Mouse (Mus musculus) forebrain, embryonic 11.5 days (tissue): ENCODE measurements around the gene Zxdc. TPM values are rescaled to one million over a fixed set of nuclear protein-coding genes. Genes with fewer than 3 reads are reported as not detected.

Experiments
- ATAC-seq: fragments of 200-750 bp; cut with Nextera tagmentation; replicated peaks from 2 replicates; pipeline ENCODE4 v1.8.0; 2017; ENCODE audit warnings: moderate TSS enrichment; ENCODE audit not compliant: low FRiP score
- DNase-seq: peaks from one replicate; pipeline ENCODE4 v3.0.0-alpha.2; 2017; ENCODE audit warnings: low spot score
- H3K27ac ChIP-seq: fragments of 300-500 bp; sonication (generic); 2 replicates; pipeline ENCODE4 v1.5.1; 2014; ENCODE audit warnings: low read depth, low read length
- H3K27me3 ChIP-seq: fragments of 300-500 bp; sonication (generic); 2 replicates; pipeline ENCODE4 v1.6.1; 2014; ENCODE audit warnings: mild to moderate bottlenecking, low read length, mixed read lengths; ENCODE audit not compliant: control insufficient read depth, insufficient read depth
- H3K36me3 ChIP-seq: fragments of 300-500 bp; sonication (generic); 2 replicates; pipeline ENCODE4 v1.6.1; 2014; ENCODE audit warnings: mild to moderate bottlenecking, low read length, moderate library complexity, mixed read lengths; ENCODE audit not compliant: control insufficient read depth, insufficient read depth
- H3K4me1 ChIP-seq: fragments of 300-500 bp; sonication (generic); replicated peaks from 2 replicates; pipeline ENCODE4 v1.6.1; 2014; ENCODE audit warnings: low read length, mixed read lengths; ENCODE audit not compliant: control insufficient read depth, insufficient read depth
- H3K4me2 ChIP-seq: fragments of 300-500 bp; sonication (generic); 2 replicates; pipeline ENCODE4 v1.6.1; 2014; ENCODE audit warnings: low read depth, mild to moderate bottlenecking, low read length, moderate library complexity, mixed read lengths; ENCODE audit not compliant: severe bottlenecking
- H3K4me3 ChIP-seq: fragments of 300-500 bp; sonication (generic); 2 replicates; pipeline ENCODE4 v1.5.1; 2014; ENCODE audit warnings: low read depth, low read length
- H3K9ac ChIP-seq: fragments of 300-500 bp; sonication (generic); 2 replicates; pipeline ENCODE4 v1.6.1; 2014; ENCODE audit warnings: low read length
- H3K9me3 ChIP-seq: fragments of 300-500 bp; sonication (generic); 2 replicates; pipeline ENCODE4 v1.6.1; 2016; ENCODE audit warnings: low read length, mixed read lengths; ENCODE audit not compliant: control insufficient read depth
- WGBS: fragments of 180-500 bp; shearing (Covaris S2); extraction: QIAGEN DNeasy Blood & Tissue Kit; methylation state at CpG from one replicate; pipeline ENCODE4 v1.1.7; 2014; 5-methylcytosine and 5-hydroxymethylcytosine counted together
- polyA plus RNA-seq: library from polyadenylated mRNA; unstranded; fragments of >200 nt; fragmentation: Nextera tagmentation; extraction: Ambion mirVana; gene quantifications from 2 replicates; pipeline ENCODE4 v1.2.1, GENCODE M21; 2014

Gene Zxdc
- 10.0 and 11.3 TPM in 2 replicates for polyA plus RNA-seq

DNA sequence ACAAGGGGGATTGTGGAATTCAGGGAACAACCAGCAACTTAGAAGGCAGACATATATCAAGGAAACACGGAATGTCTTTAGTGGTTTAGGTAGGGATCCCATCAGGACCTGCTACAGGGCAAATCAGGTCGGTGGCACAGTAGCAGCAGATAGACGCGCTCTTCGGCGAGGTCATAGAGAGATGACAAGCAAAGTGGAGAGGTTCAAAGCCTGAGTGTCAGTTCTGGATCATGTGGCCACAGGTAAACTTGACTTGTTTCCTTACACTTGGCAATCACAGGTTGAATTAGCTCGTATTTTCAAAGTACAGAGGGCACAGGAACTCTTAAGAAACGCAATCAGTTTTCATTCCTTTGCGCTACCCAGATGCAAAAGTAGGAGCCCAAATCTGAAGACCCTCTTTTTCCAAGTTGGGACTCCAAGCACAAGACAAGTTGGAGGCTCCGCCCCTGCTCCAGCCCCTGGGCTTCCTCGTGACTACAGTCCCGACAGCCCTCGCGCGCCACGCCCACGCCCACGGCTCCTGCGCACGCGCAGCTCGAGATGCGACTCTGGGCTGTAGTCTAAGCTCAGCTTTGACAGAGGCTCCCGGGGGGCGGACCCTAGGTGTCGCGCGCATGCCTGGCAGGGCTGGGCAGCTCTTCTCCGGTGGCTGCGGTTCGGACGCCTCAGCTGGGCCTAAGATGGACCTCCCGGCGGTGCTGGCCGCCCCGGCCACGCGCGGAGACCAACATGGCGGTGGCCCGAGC lies at the start of gene Zxdc:
Gene Zxdc, plus strand, starts transcription at position 517 of the 749 bp plus-strand sequence.
- Histone ChIP-seq H3K36me3 (no peaks in the 10 kb centered on the region; the same call in 1 of the 2 replicates), H3K4me2 (peak within 1 kb of the TSS; percentile 77), H3K4me1 (0 out of 2 replicates have a peak, but pooled peaks cover 5% of the 10 kb centered on the region)

DNA sequence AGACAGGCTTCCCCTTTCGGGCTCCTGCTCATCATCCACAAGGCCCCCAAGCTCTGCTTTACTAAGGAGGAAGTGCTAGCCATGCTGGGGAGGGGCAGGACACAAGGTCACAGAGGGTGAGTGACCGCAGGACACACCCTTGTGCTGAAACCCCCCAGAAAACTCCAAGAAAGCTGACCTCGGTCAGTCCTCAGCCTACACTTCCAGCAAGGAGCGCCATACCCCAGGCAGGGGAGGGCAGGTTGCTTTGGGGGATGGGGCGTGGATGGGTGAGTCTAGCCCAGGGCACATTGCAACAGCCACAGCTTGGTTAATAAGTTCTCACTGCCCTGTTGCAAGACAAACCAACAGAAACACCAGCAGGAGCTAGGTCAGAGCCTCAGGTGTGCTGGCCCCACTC lies 48.9 kb upstream of the Zxdc start:
- no peak for ATAC-seq
- no peaks in the 10 kb centered on the region for H3K36me3 ChIP-seq
- 77% methylated on average over 5 of the region's 5 CpGs for WGBS

More for the DNA sequence above, at the start of gene Zxdc:
- 6% methylated on average over 40 of the region's 41 CpGs for WGBS
- Histone ChIP-seq H3K4me3 (peak within 1 kb of the TSS; percentile 87), H3K27me3 (no peaks in the 10 kb centered on the region), H3K27ac (peak within 1 kb of the TSS; percentile 60; the same call in 1 of the 2 replicates), H3K9me3 (no peaks in the 10 kb centered on the region), H3K9ac (peak within 1 kb of the TSS; percentile 76)
- DNase-seq (peak; percentile 98), ATAC-seq (peak; percentile 97)

DNA sequence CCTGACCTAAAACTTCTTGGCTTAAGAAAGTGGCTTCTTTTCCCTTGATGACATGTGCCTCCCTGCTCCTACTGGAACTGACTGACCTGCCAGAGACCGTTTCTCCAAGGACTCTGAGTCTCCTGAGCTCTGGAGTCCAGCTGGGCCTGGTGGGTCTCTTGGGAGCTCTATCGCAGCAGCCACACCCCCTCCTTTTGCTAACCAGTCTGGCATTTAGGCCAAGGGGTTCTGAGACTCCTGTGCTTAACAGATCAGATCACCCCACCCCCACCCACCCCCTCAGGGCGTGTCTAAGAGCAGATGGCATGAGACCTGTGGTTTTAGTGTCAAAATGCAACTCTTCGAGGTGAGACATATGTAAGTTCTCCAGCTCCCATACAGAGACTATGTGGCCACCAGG lies 47.5 kb upstream of the Zxdc start:
- no peak overlapping the region for H3K9ac ChIP-seq
- ATAC-seq (no peak), DNase-seq (no peak)
- H3K27ac ChIP-seq = no peak overlapping the region
- no peaks in the 10 kb centered on the region for H3K4me1 ChIP-seq
- H3K36me3 ChIP-seq = no peaks in the 10 kb centered on the region
- H3K4me3 ChIP-seq = no peak overlapping the region
- no peaks in the 10 kb centered on the region for H3K27me3 ChIP-seq
- WGBS = 55% methylated on average over 4 of the region's 4 CpGs
- H3K9me3 ChIP-seq = no peaks in the 10 kb centered on the region
- no peak overlapping the region for H3K4me2 ChIP-seq

More for the DNA sequence above, 48.9 kb upstream of the Zxdc start:
- H3K9me3 ChIP-seq = no peaks in the 10 kb centered on the region
- no peaks in the 10 kb centered on the region for H3K4me1 ChIP-seq
- H3K4me2 ChIP-seq = no peak overlapping the region
- H3K27ac ChIP-seq = no peak overlapping the region
- H3K27me3 ChIP-seq = no peaks in the 10 kb centered on the region
- DNase-seq = no peak
- no peak overlapping the region for H3K9ac ChIP-seq
- no peak overlapping the region for H3K4me3 ChIP-seq

DNA sequence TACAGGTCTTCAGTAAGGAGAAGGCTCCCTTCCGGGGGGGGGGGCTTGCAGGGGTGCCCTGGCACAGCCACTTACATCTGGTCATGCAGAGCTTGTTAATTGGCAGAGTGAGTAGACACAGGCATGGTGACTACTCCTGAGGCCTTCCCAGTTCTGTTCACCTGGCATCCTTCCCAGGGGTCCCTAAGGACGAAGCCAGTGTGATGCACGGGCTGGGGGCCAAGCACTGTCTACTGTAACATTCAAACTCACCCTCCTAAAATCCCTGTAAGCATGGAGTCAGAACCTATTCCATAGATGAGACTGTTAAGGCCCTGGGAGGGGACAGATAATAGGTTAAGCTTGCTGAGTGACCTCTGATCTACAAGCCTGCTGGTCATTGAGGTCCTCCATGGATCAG lies 45.3 kb upstream of the Zxdc start:
- H3K4me1 ChIP-seq = no peaks in the 10 kb centered on the region
- DNase-seq = no peak
- no peak overlapping the region for H3K4me2 ChIP-seq
- no peak overlapping the region for H3K9ac ChIP-seq
- no peaks in the 10 kb centered on the region for H3K9me3 ChIP-seq
- ATAC-seq = no peak
- 74% methylated on average over 3 of the region's 3 CpGs for WGBS
- no peaks in the 10 kb centered on the region for H3K27me3 ChIP-seq
- H3K4me3 ChIP-seq = no peak overlapping the region
- H3K27ac ChIP-seq = no peak overlapping the region
- H3K36me3 ChIP-seq = no peaks in the 10 kb centered on the region

DNA sequence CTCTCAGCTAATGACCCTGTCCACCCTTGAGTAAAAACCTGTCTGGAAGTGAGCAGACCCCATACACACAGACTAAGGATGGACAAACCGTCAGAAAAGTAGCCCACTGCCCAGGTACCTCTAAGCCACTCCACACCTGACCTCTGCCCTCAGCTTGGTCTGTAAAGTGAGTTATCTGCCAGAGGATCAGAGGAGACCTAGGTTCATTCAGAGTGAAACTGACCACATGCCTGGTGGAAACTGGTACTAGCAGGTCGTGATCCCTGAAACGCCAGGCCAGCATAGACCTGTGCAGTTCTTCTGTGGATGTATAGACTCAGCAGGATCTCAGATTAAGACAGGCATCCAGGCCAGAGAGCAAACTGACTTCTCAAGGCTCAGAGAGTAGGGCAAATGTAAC lies 44.8 kb upstream of the Zxdc start:
- H3K27me3 ChIP-seq = no peaks in the 10 kb centered on the region
- no peaks in the 10 kb centered on the region for H3K36me3 ChIP-seq
- DNase-seq (no peak), ATAC-seq (no peak)
- no peak overlapping the region for H3K4me3 ChIP-seq
- 68% methylated on average over 3 of the region's 3 CpGs for WGBS
- H3K27ac ChIP-seq = no peak overlapping the region
- no peak overlapping the region for H3K9ac ChIP-seq
- no peaks in the 10 kb centered on the region for H3K4me1 ChIP-seq
- no peak overlapping the region for H3K4me2 ChIP-seq
- H3K9me3 ChIP-seq = no peaks in the 10 kb centered on the region

DNA sequence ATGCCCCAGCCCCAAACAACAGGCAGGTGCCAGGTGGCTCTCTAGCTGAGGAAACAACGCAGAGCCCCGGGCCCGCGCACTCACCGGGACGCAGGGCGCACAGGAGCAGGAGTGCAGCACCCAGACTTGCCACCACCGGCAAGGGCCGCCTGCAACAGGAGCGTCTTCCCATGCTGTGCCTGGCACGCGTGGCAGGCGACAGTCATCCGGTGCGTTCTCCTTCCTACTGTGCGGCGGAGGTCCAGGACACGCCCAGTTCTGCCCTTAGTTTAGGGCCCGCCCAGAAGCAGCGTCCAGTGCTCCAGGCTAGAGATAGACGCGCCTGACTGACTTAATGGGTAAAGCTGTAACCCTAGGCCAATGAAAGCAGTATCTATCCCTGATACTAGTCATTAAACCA lies 44.3 kb upstream of the Zxdc start, which contains the start of gene Chst13:
Gene Chst13, minus strand, starts transcription at position 195 of the 400 bp plus-strand sequence.
- Histone ChIP-seq H3K36me3 (no peaks in the 10 kb centered on the region), H3K9ac (no peak within 1 kb of the TSS), H3K27me3 (no peaks in the 10 kb centered on the region), H3K27ac (no peak within 1 kb of the TSS), H3K4me1 (no peaks in the 10 kb centered on the region), H3K4me3 (no peak within 1 kb of the TSS), H3K4me2 (peak within 1 kb of the TSS; percentile 12; the same call in 1 of the 2 replicates), H3K9me3 (no peaks in the 10 kb centered on the region)
- WGBS = 5% methylated on average over 22 of the region's 22 CpGs
- DNase-seq (no peak), ATAC-seq (0 out of 2 replicates have a peak, but pooled peaks have one; percentile 24)

DNA sequence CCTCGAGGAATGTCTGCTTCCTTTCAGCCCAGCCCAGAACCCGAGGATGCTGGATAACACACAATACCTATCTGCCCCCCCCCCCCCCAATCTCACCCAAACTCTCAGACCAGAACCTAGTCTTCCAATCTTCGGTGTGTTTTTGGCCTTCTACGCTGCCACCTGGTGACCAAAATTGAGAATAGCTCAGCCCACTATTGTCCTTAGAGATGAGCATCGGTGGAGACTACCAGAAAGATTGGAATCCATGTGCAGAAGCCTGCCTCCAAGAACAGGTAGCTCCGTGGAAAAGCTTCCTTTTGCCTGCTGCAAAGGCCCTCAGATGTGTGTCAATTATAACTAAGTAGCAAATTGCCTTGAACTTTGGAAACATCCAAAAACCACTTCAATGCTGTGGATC lies 41.6 kb upstream of the Zxdc start:
- DNase-seq = no peak
- H3K27me3 ChIP-seq = no peaks in the 10 kb centered on the region
- no peak overlapping the region for H3K4me3 ChIP-seq
- H3K9ac ChIP-seq = no peak overlapping the region
- ATAC-seq = no peak
- no peak overlapping the region for H3K4me2 ChIP-seq
- no peaks in the 10 kb centered on the region for H3K4me1 ChIP-seq
- H3K36me3 ChIP-seq = no peaks in the 10 kb centered on the region
- H3K27ac ChIP-seq = no peak overlapping the region
- no peaks in the 10 kb centered on the region for H3K9me3 ChIP-seq
- 23% methylated on average over 6 of the region's 6 CpGs for WGBS

DNA sequence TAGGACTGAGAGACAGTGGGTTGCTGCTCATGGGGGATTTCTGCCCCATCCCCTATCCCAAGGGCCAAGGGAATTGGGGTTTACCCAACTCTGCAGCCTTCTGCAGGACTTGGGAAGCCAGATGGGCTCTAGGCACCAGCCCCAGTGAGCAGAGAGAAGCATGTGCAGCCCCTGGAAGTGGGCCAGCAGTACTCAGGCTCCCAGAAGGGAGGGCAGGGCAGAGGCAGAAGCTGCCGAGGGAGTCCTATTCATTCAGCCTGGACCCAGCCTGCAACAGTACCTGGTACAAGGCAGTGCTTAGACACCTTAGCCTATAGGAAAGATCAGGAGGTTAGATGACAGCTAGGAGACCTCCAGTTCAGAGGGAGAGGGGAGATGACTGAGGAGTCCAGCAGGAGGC lies 39.3 kb upstream of the Zxdc start:
- Histone ChIP-seq H3K27ac (no peak overlapping the region), H3K4me1 (no peaks in the 10 kb centered on the region), H3K36me3 (no peaks in the 10 kb centered on the region), H3K27me3 (no peaks in the 10 kb centered on the region), H3K9ac (no peak overlapping the region), H3K9me3 (no peaks in the 10 kb centered on the region), H3K4me3 (no peak overlapping the region), H3K4me2 (no peak overlapping the region)
- ATAC-seq (0 out of 2 replicates have a peak, but pooled peaks have one; percentile 21), DNase-seq (no peak)
- WGBS = 50% methylated on average over 1 of the region's 1 CpGs
